Mouse (Mus musculus): ENCODE data around the gene Gm3676.
"Not testable (repeated sequence)": the region's sequence is repeated elsewhere in the genome, so short reads cannot be mapped to it uniquely, and the experiment has no call there.

Gm3676 gene

GRCm38 (mm10) chr14:41646387-41646786, at the start of gene Gm3676:
Gene Gm3676, minus strand, starts transcription at chr14:41646487.
- not testable (repeated sequence) for DNase-seq (ENCODE audit: low spot score)

GRCm38 (mm10) chr14:41648176-41648575, 1.9 kb upstream of the Gm3676 start:
- DNase-seq (ENCODE audit: low spot score) = not testable (repeated sequence)

- not testable (repeated sequence) for DNase-seq (ENCODE audit: low spot score)
Observed at GRCm38 (mm10) chr14:41630144-41630543, 16.1 kb downstream of the Gm3676 start.

- DNase-seq (ENCODE audit: low spot score) = not testable (repeated sequence)
Observed at GRCm38 (mm10) chr14:41624512-41624911, 21.8 kb downstream of the Gm3676 start, which contains the start of gene Gm3072. Gene Gm3072, minus strand, starts transcription at chr14:41624612.

GRCm38 (mm10) chr14:41622535-41622934, 23.8 kb downstream of the Gm3676 start:
- not testable (repeated sequence) for DNase-seq (ENCODE audit: low spot score)

GRCm38 (mm10) chr14:41610690-41611089, 35.6 kb downstream of the Gm3676 start:
- DNase-seq (ENCODE audit: low spot score) = not testable (repeated sequence)

GRCm38 (mm10) chr14:41600935-41601334, 45.4 kb downstream of the Gm3676 start:
- DNase-seq (ENCODE audit: low spot score) = not testable (repeated sequence)
